Mouse (Mus musculus) gastrocnemius, postnatal 36 days (tissue): ENCODE measurements around the gene Yy1. TPM values are rescaled to one million over a fixed set of nuclear protein-coding genes. Genes with fewer than 3 reads are reported as not detected.
A peak's percentile ranks its signal among the peaks of the same experiment; 100 is the strongest.
"Not testable (repeated sequence)": the region's sequence is repeated elsewhere in the genome, so short reads cannot be mapped to it uniquely, and the experiment has no call there.

Source experiments
- DNase-seq, 2 experiments: peaks; one replicate each; pipeline ENCODE4 v3.0.0; 2022
- intact Hi-C: fragments of 180-260 bp; cut with DNase I; formaldehyde crosslinking; loops from one replicate; pipeline ENCODE4 v1.15.1; 2025
- total RNA-seq, 2 experiments: library from RNA; stranded (reverse); gene quantifications; 2 replicates each; pipeline ENCODE4 v1.2.3; 2021

Yy1 gene
- total RNA-seq, 2 experiments from 2014 or later, result 24.6 to 28.5 TPM

DNA sequence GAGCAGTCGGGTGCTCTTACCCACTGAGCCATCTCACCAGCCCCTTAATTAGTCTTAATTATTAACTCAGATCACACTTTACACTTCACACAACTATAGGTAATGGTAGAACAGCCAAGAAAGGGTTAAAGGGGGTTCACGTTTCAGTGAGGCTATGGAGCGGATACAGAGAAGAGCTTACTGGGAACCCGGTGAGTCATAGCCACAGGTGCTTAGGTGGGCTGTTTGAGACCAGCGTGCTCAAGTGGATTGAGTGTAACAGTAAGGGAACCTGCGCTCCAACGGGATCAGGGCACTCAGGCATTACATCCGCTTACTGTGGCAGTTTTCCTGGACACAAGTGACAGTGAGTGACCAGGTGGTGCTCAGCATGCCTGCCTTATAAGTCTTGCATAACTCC lies 30.3 kb downstream of the Yy1 start:
- no peak for DNase-seq
- intact Hi-C loops, result no loop called here

DNA sequence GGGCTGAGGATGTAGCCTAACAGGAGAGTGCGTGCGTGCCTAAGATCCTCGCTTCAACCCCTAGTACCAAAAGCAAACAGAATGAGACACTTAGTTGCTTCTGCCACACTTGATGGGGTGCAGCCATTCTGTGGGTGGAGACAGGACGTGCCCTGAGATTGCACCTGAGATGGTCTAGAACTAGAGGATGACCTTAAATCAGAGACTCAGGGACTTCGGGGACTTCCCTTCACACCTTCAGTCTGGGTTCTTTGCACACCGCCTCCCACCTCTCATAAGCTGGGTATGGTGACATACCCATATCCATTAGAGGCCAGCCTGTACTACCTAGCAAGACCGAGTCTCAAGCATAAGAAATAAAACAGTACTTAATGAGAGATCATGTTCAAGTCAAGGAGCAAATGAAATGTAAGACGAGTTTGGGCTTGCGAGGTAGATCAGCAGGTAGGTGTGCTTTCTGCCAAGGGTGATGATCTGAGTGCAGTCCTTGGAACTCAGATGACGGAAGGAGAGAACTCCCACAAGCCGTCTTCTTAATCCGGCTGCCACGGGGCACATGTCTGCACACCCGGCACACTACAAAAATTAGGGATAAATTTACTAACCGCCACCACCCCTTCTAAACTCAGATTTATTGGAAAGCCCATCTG lies 31.6 kb downstream of the Yy1 start:
- no peak for DNase-seq
- intact Hi-C loops, result no loop called here

DNA sequence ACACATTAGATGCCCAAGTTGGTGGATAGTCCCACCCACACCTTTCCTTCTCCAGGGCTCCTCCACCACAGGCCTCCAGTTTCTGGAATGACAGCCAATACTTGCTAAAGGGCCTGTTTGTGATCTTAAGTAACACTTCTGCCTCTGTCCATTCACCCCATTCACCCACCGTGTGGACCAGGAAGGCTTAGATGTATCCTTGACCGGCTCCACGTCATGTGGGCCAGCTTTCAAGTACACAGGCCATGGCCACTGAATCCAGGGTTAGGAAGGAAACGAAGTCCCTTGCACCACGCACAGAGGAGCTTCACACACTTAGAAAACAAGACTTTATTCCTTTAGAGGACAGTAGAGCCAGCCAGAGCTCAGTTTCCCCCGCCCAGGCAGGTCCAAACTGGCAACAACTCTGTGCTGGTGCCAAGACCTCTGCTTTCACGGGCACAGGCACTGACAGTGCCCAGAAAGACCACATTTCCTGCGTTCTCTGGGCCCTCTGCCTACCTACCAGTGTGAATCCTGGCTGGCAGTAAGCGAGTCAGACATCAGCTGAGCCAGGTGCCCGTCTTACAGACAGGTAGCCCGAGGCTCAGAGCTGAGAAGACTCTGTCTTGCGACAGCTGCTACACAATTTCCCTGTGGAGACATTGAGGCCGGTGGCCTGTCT lies 32.9 kb downstream of the Yy1 start:
- no peak for DNase-seq
- intact Hi-C loops, result no loop called here

DNA sequence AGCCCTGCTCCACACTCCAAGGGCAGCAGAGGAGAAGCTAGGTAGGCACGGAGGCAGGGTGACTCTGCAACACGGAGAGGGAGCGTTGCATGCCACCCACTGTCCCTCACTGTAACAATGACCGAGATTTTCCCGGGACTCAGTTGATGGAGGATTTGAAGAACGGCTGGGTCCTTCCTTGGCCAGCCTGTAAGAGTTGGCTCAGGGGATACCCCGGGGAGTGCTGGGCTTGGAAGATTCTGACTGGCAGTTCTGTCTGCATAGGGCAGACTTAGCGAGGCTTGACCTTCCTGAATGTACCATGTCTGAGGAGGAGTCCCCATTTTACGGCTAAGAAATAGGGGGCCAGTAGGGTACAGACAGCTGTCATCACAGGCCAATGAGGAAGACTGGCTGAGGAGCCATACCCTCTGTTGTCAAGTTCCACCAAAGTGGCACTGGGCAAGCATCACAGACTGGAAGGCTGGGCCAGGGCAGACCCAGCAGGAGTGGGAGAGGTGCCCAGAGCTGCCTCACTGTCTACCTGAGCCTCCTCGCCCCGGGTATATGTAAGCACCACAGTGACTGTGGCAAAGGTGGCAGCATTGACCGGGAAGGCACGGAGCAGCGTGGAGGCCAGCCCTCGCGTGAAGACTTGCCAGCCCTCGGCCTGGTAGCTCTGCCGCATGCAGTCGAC lies 33.6 kb downstream of the Yy1 start:
- intact Hi-C loops, result no loop called here
- DNase-seq, result no peak

DNA sequence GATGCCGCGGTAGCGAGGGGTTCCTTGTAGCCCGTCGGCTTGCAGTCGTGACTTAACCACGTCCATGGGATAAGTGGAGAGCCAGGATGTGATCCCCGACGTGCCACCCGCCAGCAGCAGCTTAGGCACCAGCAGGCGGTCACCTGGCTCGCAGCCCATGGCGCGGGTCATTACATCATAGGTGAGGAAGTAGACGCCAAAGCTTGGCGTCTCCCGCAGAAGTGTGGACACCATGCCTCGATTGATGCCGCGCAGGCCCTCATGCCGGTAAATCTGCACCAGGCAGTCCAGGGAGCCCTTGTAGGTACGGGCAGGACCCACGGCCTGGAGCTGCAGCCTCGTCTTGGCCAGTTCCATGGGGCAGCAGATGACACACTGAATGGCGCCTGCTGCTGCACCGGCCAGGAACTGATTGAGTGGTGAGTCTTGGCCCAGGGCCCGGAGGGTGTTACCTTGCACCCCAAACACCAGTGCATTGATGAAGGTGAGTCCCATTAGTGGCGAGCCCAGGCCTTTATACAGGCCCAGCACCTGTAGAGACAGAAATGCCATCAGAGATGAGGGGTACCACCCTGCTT lies 34.3 kb downstream of the Yy1 start:
- intact Hi-C loops, result no loop called here
- no peak for DNase-seq

DNA sequence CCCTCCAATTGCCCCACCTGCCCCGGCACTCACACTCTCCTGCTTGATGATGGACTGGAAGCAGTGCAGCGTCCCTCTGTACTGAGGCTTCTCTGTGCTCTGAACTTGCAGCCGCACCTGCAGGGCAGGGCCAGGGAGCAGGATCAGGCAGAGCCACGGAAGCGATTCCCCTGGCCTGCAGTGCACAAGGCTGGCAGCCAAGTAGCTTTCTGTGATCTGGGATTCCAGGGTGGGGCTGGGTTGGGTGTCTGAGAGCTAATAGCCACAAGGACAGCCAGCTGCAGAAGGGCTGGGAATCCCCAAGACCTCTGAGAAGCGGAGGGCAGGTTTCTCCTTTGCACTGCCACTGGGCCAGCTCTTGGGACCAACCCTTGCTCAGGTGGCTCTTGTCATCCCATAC lies 34.9 kb downstream of the Yy1 start:
- intact Hi-C loops, result no loop called here
- DNase-seq, result no peak

DNA sequence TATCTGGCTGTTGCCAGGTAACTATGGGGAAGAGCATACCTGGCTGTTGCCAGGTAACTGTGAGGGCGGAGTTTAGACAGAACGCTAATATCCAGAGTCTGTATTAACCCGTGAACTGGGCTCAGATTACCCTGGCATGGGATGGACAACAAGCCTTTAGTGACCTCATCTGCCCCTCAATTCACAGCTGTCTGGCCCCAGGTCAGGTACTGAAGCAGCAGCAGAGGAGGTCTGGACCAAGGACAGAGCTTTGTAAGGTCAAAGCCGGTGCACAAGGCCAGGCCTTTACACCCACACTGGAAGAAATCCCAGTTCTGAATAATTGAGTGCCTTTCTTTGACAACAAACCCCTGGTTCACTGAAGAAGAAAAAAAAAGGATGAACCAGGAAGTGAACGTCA lies 36.9 kb downstream of the Yy1 start:
- intact Hi-C loops, result no loop called here
- DNase-seq, result no peak

DNA sequence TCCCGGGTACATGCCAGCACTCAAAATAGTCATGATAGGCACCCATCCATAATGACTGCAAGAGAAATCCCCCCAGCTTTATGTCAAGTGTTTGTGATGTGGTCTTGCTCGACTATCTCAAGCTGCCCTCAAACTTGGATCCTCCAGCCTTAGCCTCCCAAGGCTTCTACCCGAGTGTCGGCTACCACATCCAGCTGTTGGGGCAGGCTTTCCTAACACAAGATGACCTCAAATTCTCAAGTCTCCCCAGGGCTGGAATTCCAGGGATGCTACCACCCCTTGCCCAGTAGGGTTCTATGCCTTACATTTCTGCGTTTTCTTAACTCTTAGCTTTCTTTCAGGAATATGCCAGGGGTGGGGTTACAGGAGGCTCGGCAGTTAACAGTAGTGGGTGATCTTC lies 37.6 kb downstream of the Yy1 start:
- intact Hi-C loops, result no loop called here
- no peak for DNase-seq

DNA sequence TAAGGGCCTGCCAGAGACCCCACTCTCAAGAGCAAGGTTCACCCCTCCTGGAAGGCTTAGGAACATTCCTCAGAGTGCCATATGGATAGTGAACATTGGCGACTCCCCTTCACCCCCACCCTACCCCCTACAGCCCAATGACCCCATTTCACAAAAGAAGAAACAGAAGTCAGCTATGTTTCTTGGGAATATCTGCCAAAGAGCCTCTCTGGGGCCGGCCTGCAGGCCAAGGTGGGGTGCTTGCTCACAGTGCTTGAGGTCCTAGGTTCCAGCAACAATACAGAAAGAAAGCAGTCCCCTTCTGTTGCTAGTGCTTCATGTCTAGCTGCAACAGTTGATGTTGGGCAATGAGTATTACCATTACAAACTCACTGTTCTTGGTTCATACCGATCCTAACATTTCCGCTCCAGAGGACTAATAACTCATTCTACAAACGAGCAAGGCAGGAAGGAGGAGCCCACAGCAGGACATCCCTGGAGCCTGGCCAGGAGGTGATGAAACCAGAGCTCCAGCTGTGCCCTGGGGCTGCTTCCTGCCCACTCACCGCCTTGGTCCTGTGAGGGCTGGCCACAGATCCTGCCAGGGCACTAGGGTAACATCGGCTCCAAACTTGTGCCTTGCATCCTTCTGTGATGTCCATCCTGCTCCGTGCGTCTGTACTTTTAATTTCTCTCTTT lies 39.3 kb downstream of the Yy1 start:
- intact Hi-C loops, result no loop called here
- peak; percentile 49 to 65 for DNase-seq

DNA sequence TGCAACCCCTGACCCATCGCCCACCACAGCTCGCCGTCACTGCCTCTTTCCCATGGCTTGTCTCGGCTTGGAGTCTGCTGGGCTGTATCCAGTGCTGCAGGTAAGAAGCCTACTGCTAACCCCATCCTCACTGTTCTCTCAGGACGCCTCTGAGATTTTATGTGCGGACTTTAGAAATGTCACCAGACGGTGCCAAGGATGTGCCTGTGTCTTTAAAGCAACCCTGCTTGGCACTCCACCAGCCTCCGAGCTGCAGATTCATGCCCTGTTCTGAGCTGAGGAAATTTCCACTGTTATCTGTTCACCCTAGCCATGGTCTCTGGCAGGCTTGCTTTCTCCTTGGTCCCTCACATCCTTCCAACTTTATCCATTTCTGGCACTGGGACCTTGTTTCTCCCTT lies 40.1 kb downstream of the Yy1 start:
- peak in 1 of 2 experiments; percentile 20 for DNase-seq

DNA sequence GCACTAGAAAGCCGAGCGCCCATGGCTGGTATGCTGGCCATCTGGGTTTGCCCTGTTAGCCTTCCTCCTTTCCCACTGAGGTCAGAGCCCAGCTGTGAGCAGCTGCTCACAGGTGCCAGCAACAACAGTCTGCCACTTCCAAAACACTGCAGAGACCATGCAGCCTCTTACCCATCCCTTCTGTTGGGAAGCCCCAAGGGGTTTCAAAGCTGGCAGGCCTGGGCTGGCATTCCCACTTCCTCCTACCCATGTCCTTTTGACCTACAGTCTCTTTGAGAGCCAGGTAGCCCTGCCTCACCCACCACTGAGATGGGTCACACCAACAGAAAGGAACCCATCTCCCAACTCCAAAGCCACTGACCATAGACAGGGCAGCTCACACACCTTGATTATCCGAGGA lies 40.6 kb downstream of the Yy1 start:
- intact Hi-C loops, result no loop called here
- DNase-seq, result peak in 1 of 2 experiments; percentile 12

More for the DNA sequence above, 40.1 kb downstream of the Yy1 start:
- intact Hi-C loops, result no loop called here

DNA sequence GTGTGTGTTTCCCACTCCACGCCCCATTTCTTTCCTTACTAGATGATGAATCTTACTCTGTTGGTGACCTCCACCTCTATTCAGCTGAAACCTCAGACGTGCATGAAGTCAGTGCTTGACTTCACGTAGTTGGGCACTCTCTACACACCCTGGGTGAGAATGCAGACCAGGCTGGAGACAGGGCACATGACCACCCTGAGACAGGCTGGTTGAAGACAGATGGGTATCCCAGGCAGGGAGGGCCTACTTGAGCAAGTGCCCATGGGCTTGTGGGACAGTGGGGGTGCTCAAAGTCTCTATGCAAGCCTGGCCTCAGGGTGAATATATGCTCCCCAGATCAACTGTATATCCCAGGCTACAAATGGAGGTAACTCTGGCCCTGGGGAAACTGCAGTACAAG lies 41.6 kb downstream of the Yy1 start:
- intact Hi-C loops, result no loop called here
- peak; percentile 3 to 12 for DNase-seq

DNA sequence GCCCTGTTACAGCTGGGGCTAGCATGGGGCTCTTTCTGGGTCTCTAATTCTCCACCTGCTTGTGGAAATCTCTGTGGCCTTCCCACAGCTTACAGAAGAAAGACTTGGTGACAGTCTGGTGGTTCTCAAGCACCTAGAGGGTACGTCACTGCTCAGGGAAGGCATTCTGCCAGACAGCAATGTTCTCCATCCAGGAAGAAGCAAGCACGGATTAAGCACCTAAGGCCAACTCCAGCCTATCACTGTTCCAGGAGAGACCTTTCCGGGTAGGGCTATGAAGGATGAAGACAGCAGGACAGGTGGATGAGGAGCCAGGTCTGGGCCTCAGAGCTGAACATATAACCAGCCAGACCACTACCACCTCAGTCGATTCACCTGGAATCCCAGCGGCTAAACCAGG lies 42.0 kb downstream of the Yy1 start:
- intact Hi-C loops, result loop anchor here (1.0 kb wide), 1 partner anchor 38 kb away; no protein-coding TSS in a partner anchor
- peak in 1 of 2 experiments; percentile 2 for DNase-seq

DNA sequence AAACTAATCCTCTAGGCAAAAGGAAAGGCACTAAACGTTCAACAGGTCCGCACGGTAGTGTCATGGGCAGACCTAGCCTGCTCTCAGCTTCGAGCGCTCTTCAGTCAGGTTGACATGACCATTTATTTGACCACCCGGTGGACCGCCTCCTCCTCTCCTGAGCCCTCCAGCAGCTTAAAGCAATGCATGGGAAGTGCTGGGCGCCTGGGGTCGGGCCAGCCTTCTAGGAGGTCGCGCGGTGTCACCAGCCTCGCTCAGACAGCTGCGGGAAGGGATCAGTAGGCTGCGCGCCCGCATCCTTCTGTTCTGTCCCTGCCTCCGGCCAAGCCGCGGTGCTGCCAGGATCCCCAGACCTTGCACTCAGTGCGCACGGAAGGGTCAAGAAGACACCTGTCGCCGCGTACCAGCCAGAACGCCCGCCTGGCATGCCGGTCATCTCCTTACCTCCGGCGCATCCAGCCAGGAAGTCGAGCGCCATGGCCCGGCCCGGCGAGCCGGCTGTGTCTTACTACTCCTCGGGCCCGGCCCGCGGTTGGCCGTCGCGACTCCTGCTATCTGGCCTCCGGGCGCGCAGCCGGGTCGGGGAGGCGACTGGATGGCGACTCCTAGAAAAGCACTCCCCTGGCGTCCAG lies 42.6 kb downstream of the Yy1 start:
- DNase-seq, result no peak
- intact Hi-C loops, result loop anchor here (1.0 kb wide), 1 partner anchor 39 kb away; no protein-coding TSS in a partner anchor

DNA sequence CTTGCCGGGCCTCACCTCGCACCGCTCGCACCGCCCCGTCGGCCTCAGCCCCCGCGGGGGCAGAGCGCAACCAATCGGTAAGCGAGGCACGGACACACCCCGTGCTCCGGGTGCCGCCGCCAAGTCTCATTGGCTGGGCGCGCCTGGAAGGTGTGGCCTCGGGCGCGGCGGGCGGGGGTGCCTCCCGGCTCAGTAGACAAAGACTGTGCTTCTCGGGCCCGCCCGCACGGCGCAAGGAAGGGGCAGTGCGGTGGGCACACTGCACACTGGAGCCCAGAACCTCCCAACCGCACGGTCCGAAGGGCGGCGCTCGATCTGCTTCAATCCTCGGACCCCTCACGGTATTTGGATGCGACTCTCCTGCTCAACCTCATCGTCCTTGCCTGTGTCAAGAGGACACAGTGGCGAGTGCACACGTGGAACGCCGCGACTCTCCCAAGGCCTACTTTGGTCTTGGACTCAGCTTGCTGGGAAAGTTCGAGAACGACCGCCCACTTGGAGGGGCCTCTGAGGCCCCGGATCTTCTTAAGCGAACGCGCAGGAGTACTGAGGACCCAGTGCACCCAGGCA lies 43.2 kb downstream of the Yy1 start, which contains the start of the genes Slc25a29 and Slc25a47:
Gene Slc25a29, minus strand, starts transcription at position 44 of the 570 bp plus-strand sequence.
Gene Slc25a47, plus strand, starts transcription at position 207 of the 570 bp plus-strand sequence.
- DNase-seq, result peak; percentile 95 to 97
- intact Hi-C loops, result loop anchor here (1.0 kb wide), 1 partner anchor 40 kb away; no protein-coding TSS in a partner anchor

DNA sequence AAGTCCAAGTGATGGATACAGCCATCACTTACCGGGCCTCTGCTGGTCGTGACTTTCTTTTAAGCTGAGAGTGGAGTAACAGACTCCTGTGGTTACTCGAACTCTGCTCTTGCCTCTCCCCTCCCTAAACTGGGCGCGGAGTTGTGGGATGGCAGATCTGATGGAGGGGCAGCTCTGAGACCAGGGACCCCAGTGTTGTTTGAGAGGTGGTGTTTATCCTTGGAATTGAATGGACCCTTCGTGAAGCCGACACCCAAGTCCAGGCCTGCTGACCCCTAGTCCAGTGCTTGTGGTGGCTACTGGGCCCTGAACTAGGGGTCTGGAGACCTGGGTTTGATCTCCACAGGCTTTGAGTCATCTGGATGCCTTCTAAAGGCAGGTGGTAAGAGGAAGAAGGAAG lies 43.9 kb downstream of the Yy1 start:
- intact Hi-C loops, result no loop called here
- peak in 1 of 2 experiments; percentile 3 for DNase-seq

DNA sequence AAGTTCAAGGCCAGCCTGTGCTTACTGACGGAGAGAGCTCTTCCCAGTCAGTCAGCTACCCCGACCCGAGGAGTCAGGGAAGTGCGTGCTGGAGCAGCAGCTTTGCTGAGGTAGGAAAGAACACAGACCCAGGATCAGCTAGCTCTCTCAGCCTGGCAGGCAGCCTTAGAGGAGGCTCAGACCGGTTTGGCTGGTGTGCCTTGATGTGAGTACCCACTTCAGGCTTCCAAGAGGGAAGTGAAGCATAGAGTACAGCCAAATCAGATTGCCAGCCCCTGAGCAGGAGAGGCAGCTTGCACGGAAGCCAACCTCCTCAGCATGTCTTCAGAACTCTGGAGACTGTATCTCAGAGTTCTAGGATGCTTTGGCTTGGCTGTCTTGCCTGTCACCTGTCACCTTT lies 48.4 kb downstream of the Yy1 start:
- no peak for DNase-seq
- intact Hi-C loops, result no loop called here

DNA sequence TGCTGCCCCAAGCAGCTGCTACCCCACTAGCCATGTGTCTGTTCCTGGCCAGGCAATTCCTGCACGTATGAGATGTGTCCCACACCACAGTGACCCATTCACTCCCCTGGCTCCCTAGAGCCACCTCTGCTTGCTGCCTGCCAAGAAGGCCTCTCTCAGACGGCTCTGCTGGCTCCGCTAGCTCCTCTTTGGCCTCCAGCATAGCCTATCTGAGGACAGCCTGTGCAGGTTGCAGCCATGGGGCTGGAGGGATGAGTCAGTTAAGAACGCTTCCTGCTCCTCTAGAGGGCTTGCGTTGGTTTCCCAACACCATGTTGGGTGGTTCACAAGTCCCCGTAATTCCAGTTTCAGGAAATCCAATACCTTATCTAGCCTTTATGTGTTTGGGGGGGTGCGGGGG lies 49.9 kb downstream of the Yy1 start:
- intact Hi-C loops, result no loop called here
- no peak for DNase-seq

DNA sequence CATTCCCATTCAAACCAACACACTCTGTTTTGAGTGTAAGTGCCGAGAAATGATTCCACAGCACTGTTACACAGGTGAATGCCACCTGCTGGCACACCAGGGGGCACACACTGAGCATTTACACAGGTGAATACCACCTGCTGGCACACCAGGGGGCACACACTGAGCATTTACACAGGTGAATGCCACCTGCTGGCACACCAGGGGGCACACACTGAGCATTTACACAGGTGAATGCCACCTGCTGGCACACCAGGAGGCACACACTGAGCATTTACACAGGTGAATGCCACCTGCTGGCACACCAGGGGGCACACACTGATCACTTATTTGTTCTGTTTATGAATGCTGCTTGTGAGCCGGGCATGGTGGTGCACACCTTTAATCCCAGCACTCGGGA lies 55.3 kb downstream of the Yy1 start:
- intact Hi-C loops, DNase-seq: not testable (repeated sequence)
